Mouse (Mus musculus) erythroid progenitor cell, adult 5-6 weeks (primary cell): ENCODE data around the gene Oas3. TPM values are rescaled to one million over a fixed set of nuclear protein-coding genes. Genes with fewer than 3 reads are reported as not detected.

ENCODE experiments used
- ATAC-seq: replicated peaks from 2 replicates; pipeline ENCODE4 v1.8.0; 2016; ENCODE audit warnings: moderate number of reproducible peaks, mild to moderate bottlenecking, moderate TSS enrichment, inconsistent platforms; ENCODE audit not compliant: poor library complexity, low FRiP score, severe bottlenecking
- total RNA-seq, 2 experiments: library from RNA; stranded (forward) in 1 of 2; stranded (reverse) in 1 of 2; fragments of 150-400 nt in 1 of 2; fragments of 186-747, 209-891 nt in 1 of 2; gene quantifications; 2 replicates each; pipeline versions ENCODE4 v1.2.3 to v1.2.4; 2015 to 2017; ENCODE audit warnings: low replicate concordance in 2 of 2

Gene Oas3
- total RNA-seq, 2 experiments from 2014 or later: 47.3 to 62.9 TPM

- no peak for ATAC-seq
Measured at GRCm38 (mm10) chr5:120710161-120710825, 67.2 kb downstream of the Oas3 start.

- no peak for ATAC-seq
Measured at GRCm38 (mm10) chr5:120706976-120707375, 70.5 kb downstream of the Oas3 start.

DNA sequence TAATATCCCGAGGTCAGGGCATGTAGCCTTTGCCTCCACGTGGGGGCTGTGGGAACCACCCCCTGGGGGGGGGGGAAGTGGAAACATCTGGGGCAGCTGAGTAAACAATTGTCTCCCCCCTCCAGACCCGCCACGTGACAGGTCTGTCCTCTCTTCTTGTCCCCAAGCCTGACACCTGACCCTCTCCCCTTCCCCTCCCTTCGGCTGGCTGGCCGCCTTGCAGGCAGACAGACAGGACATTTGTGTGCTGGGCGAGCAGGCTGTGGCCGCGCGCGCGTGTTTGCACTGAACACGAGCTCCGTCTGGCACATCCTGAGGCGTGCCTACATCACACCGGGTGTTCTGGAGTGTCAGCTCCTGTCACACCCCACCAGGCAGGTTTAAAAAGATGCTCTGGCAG lies 70.9 kb downstream of the Oas3 start:
- no peak for ATAC-seq

DNA sequence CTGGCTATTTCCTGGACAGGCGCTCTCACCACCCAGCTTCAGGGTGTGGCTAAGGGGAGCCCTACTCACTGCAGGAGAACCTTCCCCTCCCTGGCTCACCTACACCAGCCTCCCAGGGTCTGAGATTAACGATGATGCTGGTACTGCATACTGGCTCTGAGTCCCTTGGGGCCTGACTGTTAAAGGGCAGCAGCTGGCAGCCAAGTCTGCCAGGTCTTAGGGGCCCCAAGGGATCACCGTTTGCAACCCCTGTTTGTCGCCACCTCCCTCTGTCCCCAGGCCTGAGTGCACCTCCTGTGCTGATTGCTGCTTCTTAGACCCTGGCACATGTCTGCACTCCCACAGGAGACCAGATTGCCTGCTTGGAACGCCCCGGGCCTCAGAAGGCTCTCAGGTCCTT lies 73.0 kb downstream of the Oas3 start:
- no peak for ATAC-seq

- no peak for ATAC-seq
Measured at GRCm38 (mm10) chr5:120703660-120704059, 73.8 kb downstream of the Oas3 start.

Other genes starting within 250 kb of the Oas3 start
- gene Tpcn1, start 189.0 kb downstream of the Oas3 start, total RNA-seq (2015; ENCODE audit: low replicate concordance): 107 and 136 TPM in 2 replicates
- gene Tpcn1, start 189.0 kb downstream of the Oas3 start, total RNA-seq (2017; ENCODE audit: low replicate concordance): 57.0 and 72.9 TPM in 2 replicates
- gene Iqcd, start 188.6 kb downstream of the Oas3 start, total RNA-seq (2015; ENCODE audit: low replicate concordance): 2.5 TPM in 1 of 2 replicates, not detected in the other
- 3.1 and 3.3 TPM in 2 replicates for gene Iqcd, start 188.6 kb downstream of the Oas3 start, total RNA-seq (2017; ENCODE audit: low replicate concordance)
- 0.72 TPM in 1 of 2 replicates, not detected in the other for gene Rita1, start 165.1 kb downstream of the Oas3 start, total RNA-seq (2015; ENCODE audit: low replicate concordance)
- gene Rita1, start 165.1 kb downstream of the Oas3 start, total RNA-seq (2017; ENCODE audit: low replicate concordance): 3.9 TPM in 1 of 2 replicates, not detected in the other
- 1.1 and 1.3 TPM in 2 replicates for gene Ddx54, start 164.9 kb downstream of the Oas3 start, total RNA-seq (2015; ENCODE audit: low replicate concordance)
- 6.4 and 8.1 TPM in 2 replicates for gene Ddx54, start 164.9 kb downstream of the Oas3 start, total RNA-seq (2017; ENCODE audit: low replicate concordance)
- not detected in 2 replicates for gene Cfap73, start 143.4 kb downstream of the Oas3 start, total RNA-seq (2015; ENCODE audit: low replicate concordance)
- not detected in 2 replicates for gene Cfap73, start 143.4 kb downstream of the Oas3 start, total RNA-seq (2017; ENCODE audit: low replicate concordance)
- 14.3 TPM in 1 of 2 replicates, not detected in the other for gene Rasal1, start 128.8 kb downstream of the Oas3 start, total RNA-seq (2015; ENCODE audit: low replicate concordance)
- gene Rasal1, start 128.8 kb downstream of the Oas3 start, total RNA-seq (2017; ENCODE audit: low replicate concordance): not detected in 2 replicates
- gene Dtx1, start 65.7 kb downstream of the Oas3 start, total RNA-seq (2015; ENCODE audit: low replicate concordance): 7.5 TPM in 1 of 2 replicates, not detected in the other
- gene Dtx1, start 65.7 kb downstream of the Oas3 start, total RNA-seq (2017; ENCODE audit: low replicate concordance): 0.39 and 0.61 TPM in 2 replicates
- 5.0 and 12.3 TPM in 2 replicates for gene Oas2, start 27.8 kb downstream of the Oas3 start, total RNA-seq (2015; ENCODE audit: low replicate concordance)
- gene Oas2, start 27.8 kb downstream of the Oas3 start, total RNA-seq (2017; ENCODE audit: low replicate concordance): 3.5 TPM in 2 replicates
- not detected in 2 replicates for gene Oas1e, start 17.9 kb upstream of the Oas3 start, total RNA-seq (2015; ENCODE audit: low replicate concordance)
- 3.0 TPM in 1 of 2 replicates, not detected in the other for gene Oas1e, start 17.9 kb upstream of the Oas3 start, total RNA-seq (2017; ENCODE audit: low replicate concordance)
- 2.2 and 9.6 TPM in 2 replicates for gene Oas1c, start 34.9 kb upstream of the Oas3 start, total RNA-seq (2015; ENCODE audit: low replicate concordance)
- 6.7 and 11.6 TPM in 2 replicates for gene Oas1c, start 34.9 kb upstream of the Oas3 start, total RNA-seq (2017; ENCODE audit: low replicate concordance)
- gene Oas1f, start 69.7 kb upstream of the Oas3 start, total RNA-seq (2015; ENCODE audit: low replicate concordance): not detected in 2 replicates
- gene Oas1f, start 69.7 kb upstream of the Oas3 start, total RNA-seq (2017; ENCODE audit: low replicate concordance): not detected in 2 replicates
- gene Oas1h, start 83.8 kb upstream of the Oas3 start, total RNA-seq (2015; ENCODE audit: low replicate concordance): not detected in 2 replicates
- not detected in 2 replicates for gene Oas1h, start 83.8 kb upstream of the Oas3 start, total RNA-seq (2017; ENCODE audit: low replicate concordance)
- gene Oas1g, start 110.0 kb upstream of the Oas3 start, total RNA-seq (2015; ENCODE audit: low replicate concordance): not detected in 2 replicates
- gene Oas1g, start 110.0 kb upstream of the Oas3 start, total RNA-seq (2017; ENCODE audit: low replicate concordance): 0.90 TPM in 1 of 2 replicates, not detected in the other
- 2.5 and 16.3 TPM in 2 replicates for gene Oas1a, start 129.9 kb upstream of the Oas3 start, total RNA-seq (2015; ENCODE audit: low replicate concordance)
- gene Oas1a, start 129.9 kb upstream of the Oas3 start, total RNA-seq (2017; ENCODE audit: low replicate concordance): 5.1 and 6.5 TPM in 2 replicates
- gene Oas1d, start 136.9 kb upstream of the Oas3 start, total RNA-seq (2015; ENCODE audit: low replicate concordance): not detected in 2 replicates
- not detected in 2 replicates for gene Oas1d, start 136.9 kb upstream of the Oas3 start, total RNA-seq (2017; ENCODE audit: low replicate concordance)
- not detected in 2 replicates for gene Rph3a, start 232.4 kb upstream of the Oas3 start, total RNA-seq (2015; ENCODE audit: low replicate concordance)
- gene Rph3a, start 232.4 kb upstream of the Oas3 start, total RNA-seq (2017; ENCODE audit: low replicate concordance): not detected in 2 replicates